Mouse (Mus musculus): ENCODE data around the gene Iqcd. TPM values are rescaled to one million over a fixed set of nuclear protein-coding genes. Genes with fewer than 3 reads are reported as not detected.

The Iqcd gene
- total RNA-seq, 2 experiments from 2014 or later = 0.81 to 1.1 TPM

GRCm38 (mm10) chr5:120648569-120649373, 60.0 kb downstream of the Iqcd start, which contains the start of gene Rasal1:
TSS of gene Rasal1 (plus strand) at chr5:120648812.
- intact Hi-C loops (cut with DNase I) = loop anchor here (2.0 kb wide), 2 partner anchors 24 to 28 kb away; no protein-coding TSS in a partner anchor
- DNase-seq (ENCODE audit: low spot score in 2 of 2) = peak; percentile 84 to 87

GRCm38 (mm10) chr5:120649374-120649933, 60.6 kb downstream of the Iqcd start:
- peak in 1 of 2 experiments; percentile 54 for DNase-seq (ENCODE audit: low spot score in 2 of 2)
- intact Hi-C loops (cut with DNase I) = loop anchor here (2.0 kb wide), 2 partner anchors 23 to 29 kb away; no protein-coding TSS in a partner anchor

DNA sequence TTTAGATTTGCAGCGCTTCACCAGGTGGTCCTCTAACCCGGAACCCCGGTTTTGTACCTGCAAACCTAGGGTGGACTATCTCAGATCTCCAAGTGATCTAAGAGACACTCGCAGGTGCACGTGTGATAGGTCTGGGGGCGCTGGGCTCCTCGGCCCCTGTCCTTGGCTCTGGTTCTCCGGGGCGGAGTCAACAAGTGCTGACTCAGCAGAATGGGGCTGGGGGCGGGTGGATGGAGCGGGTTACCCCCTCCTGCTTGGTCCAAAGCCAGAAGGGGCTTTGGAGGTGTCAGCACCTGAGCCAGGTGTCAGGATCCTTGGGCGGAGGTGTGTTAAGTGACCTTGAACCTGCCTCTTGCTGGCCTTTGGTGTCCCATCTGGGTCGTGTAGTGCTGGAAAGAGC, 61.1 kb downstream of the Iqcd start:
- intact Hi-C loops (cut with DNase I) = loop anchor here (2.0 kb wide), 2 partner anchors 23 to 29 kb away; no protein-coding TSS in a partner anchor
- no peak for DNase-seq (ENCODE audit: low spot score in 2 of 2)

DNA sequence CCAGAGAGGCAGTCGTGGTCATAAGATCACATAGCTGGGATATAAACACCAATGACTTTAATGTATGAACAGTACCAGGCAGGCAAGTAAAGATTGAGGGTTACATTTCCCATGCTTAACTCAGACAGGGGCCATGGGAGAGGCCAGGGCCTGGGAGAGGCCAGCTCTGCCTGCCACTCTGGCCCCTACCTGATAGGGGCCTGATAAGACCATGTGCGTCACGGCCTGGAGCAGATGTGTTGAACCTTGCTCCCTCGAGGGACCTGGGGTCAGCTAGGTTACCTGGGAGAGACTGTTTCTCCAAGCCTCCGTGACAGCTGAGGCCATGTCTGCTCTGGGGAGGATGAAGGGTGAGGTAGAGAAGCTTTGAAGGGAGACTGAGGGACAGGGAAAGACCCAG, 62.4 kb downstream of the Iqcd start:
- DNase-seq (ENCODE audit: low spot score in 2 of 2) = no peak
- intact Hi-C loops (cut with DNase I) = no loop called here

- DNase-seq (ENCODE audit: low spot score in 2 of 2) = peak in 1 of 2 experiments; percentile 52
- intact Hi-C loops (cut with DNase I) = no loop called here
Observed at GRCm38 (mm10) chr5:120652915-120653701, 64.3 kb downstream of the Iqcd start.

DNA sequence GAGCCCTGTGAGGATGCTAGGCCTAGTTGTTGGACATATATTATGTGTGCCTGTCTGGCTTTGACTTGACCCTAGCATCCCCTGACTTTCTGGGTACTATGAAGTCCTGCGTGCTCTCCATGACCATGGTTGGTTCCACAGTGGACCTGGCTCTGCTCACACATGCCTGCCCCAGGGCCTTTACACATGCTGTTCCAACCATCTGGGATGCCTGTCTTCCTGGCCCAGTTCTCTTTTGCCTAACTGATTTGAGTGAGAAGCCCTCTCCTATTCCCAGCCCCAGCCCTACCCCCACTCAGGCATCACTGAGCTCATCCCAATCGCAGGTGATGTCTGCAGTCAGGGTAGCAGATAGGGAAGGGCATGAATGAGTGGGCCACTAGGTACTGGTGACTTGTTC, 65.1 kb downstream of the Iqcd start:
- DNase-seq (ENCODE audit: low spot score in 2 of 2) = no peak
- intact Hi-C loops (cut with DNase I) = no loop called here

DNA sequence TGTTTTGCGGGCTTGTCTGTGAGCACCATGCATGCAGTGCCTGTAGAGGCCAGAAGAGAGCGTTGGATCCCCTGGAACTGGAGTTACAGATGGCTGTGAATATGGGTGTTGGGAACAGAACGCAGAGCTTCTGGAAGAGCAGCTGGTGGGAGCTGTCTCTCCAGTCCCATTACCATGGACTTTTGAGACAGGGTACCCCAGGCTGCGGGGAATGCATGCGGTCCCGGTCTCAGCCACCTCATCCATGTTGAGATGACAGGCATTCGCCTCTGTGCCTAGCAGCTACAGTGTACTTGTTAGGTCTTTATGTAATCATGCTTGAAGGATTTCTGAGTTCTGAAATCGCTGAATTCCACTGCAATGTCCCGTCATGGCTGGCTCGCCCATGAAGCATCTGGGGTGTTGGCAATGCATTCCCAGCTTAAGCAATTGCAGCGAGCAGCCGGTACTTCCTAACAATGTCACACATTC, 67.5 kb downstream of the Iqcd start:
- peak; percentile 72 to 73 for DNase-seq (ENCODE audit: low spot score in 2 of 2)
- intact Hi-C loops (cut with DNase I) = no loop called here

Other genes starting within 250 kb of the Iqcd start
- not detected for gene Lhx5, start 157.3 kb upstream of the Iqcd start, total RNA-seq (2021)
- gene Sdsl, start 116.2 kb upstream of the Iqcd start, total RNA-seq (2021) = 1 to 10 TPM; 5.5 to 5.7 TPM
- not detected for gene Sds, start 112.5 kb upstream of the Iqcd start, total RNA-seq (2021)
- gene Plbd2, start 85.4 kb upstream of the Iqcd start, total RNA-seq (2021) = 10 to 100 TPM; 57.2 to 66.1 TPM
- 1 to 10 TPM; 4.2 to 8.2 TPM for gene Slc8b1, start 77.8 kb upstream of the Iqcd start, total RNA-seq (2021)
- 10 to 100 TPM; 32.9 to 36.0 TPM for gene Tpcn1, start 343 bp upstream of the Iqcd start, total RNA-seq (2021)
- 10 to 100 TPM; 35.7 to 36.3 TPM for gene Rita1, start 23.6 kb downstream of the Iqcd start, total RNA-seq (2021)
- 10 to 100 TPM; 36.9 to 43.1 TPM for gene Ddx54, start 23.7 kb downstream of the Iqcd start, total RNA-seq (2021)
- gene Cfap73, start 45.2 kb downstream of the Iqcd start, total RNA-seq (2021) = not detected
- gene Rasal1, start 59.8 kb downstream of the Iqcd start, total RNA-seq (2021) = 10 to 100 TPM; 90.0 to 92.7 TPM
- gene Dtx1, start 122.9 kb downstream of the Iqcd start, total RNA-seq (2021) = 10 to 100 TPM; 67.3 to 71.3 TPM
- gene Oas2, start 160.8 kb downstream of the Iqcd start, total RNA-seq (2021) = under 1 TPM in 1 of 2 experiments, not detected in 1; 0.23 TPM
- gene Oas3, start 188.6 kb downstream of the Iqcd start, total RNA-seq (2021) = not detected
- not detected for gene Oas1e, start 206.5 kb downstream of the Iqcd start, total RNA-seq (2021)
- gene Oas1c, start 223.5 kb downstream of the Iqcd start, total RNA-seq (2021) = 1 to 10 TPM in 1 of 2 experiments, under 1 TPM in 1; 0.91 to 1.9 TPM

Data from left cerebral cortex, postnatal 36 days (tissue).